Mouse (Mus musculus) forebrain, embryonic 11.5 days (tissue): ENCODE measurements around the gene Eif4a2. TPM values are rescaled to one million over a fixed set of nuclear protein-coding genes. Genes with fewer than 3 reads are reported as not detected.
"Not testable (repeated sequence)": the region's sequence is repeated elsewhere in the genome, so short reads cannot be mapped to it uniquely, and the experiment has no call there.

Experiments used
- ATAC-seq: fragments of 200-750 bp; cut with Nextera tagmentation; replicated peaks from 2 replicates; pipeline ENCODE4 v1.8.0; 2017; ENCODE audit warnings: moderate TSS enrichment; ENCODE audit not compliant: low FRiP score
- DNase-seq: peaks from one replicate; pipeline ENCODE4 v3.0.0-alpha.2; 2017; ENCODE audit warnings: low spot score
- H3K27ac ChIP-seq: fragments of 300-500 bp; sonication (generic); 2 replicates; pipeline ENCODE4 v1.5.1; 2014; ENCODE audit warnings: low read depth, low read length
- H3K27me3 ChIP-seq: fragments of 300-500 bp; sonication (generic); 2 replicates; pipeline ENCODE4 v1.6.1; 2014; ENCODE audit warnings: mild to moderate bottlenecking, low read length, mixed read lengths; ENCODE audit not compliant: control insufficient read depth, insufficient read depth
- H3K36me3 ChIP-seq: fragments of 300-500 bp; sonication (generic); 2 replicates; pipeline ENCODE4 v1.6.1; 2014; ENCODE audit warnings: mild to moderate bottlenecking, low read length, moderate library complexity, mixed read lengths; ENCODE audit not compliant: control insufficient read depth, insufficient read depth
- H3K4me1 ChIP-seq: fragments of 300-500 bp; sonication (generic); replicated peaks from 2 replicates; pipeline ENCODE4 v1.6.1; 2014; ENCODE audit warnings: low read length, mixed read lengths; ENCODE audit not compliant: control insufficient read depth, insufficient read depth
- H3K4me2 ChIP-seq: fragments of 300-500 bp; sonication (generic); 2 replicates; pipeline ENCODE4 v1.6.1; 2014; ENCODE audit warnings: low read depth, mild to moderate bottlenecking, low read length, moderate library complexity, mixed read lengths; ENCODE audit not compliant: severe bottlenecking
- H3K4me3 ChIP-seq: fragments of 300-500 bp; sonication (generic); 2 replicates; pipeline ENCODE4 v1.5.1; 2014; ENCODE audit warnings: low read depth, low read length
- H3K9ac ChIP-seq: fragments of 300-500 bp; sonication (generic); 2 replicates; pipeline ENCODE4 v1.6.1; 2014; ENCODE audit warnings: low read length
- H3K9me3 ChIP-seq: fragments of 300-500 bp; sonication (generic); 2 replicates; pipeline ENCODE4 v1.6.1; 2016; ENCODE audit warnings: low read length, mixed read lengths; ENCODE audit not compliant: control insufficient read depth
- WGBS: fragments of 180-500 bp; shearing (Covaris S2); extraction: QIAGEN DNeasy Blood & Tissue Kit; methylation state at CpG from one replicate; pipeline ENCODE4 v1.1.7; 2014; 5-methylcytosine and 5-hydroxymethylcytosine counted together
- polyA plus RNA-seq: library from polyadenylated mRNA; unstranded; fragments of >200 nt; fragmentation: Nextera tagmentation; extraction: Ambion mirVana; gene quantifications from 2 replicates; pipeline ENCODE4 v1.2.1, GENCODE M21; 2014

The Eif4a2 gene
- polyA plus RNA-seq, 1 experiment from 2014 or later = 204 TPM

GRCm38 (mm10) chr16:23091345-23091744 lies 15.9 kb upstream of the Eif4a2 start:
- H3K4me1 ChIP-seq, H3K4me3 ChIP-seq, DNase-seq, H3K9ac ChIP-seq, H3K27me3 ChIP-seq, H3K27ac ChIP-seq, ATAC-seq, H3K4me2 ChIP-seq, H3K36me3 ChIP-seq, H3K9me3 ChIP-seq: not testable (repeated sequence)

GRCm38 (mm10) chr16:23093321-23093953 lies 13.8 kb upstream of the Eif4a2 start:
- ATAC-seq (no peak), DNase-seq (no peak)
- H3K27ac ChIP-seq = no peak overlapping the region
- H3K4me1 ChIP-seq = no peaks in the 10 kb centered on the region
- H3K27me3 ChIP-seq = no peaks in the 10 kb centered on the region
- no peak overlapping the region for H3K4me3 ChIP-seq
- H3K9me3 ChIP-seq = no peaks in the 10 kb centered on the region
- 86% methylated on average over 13 of the region's 13 CpGs for WGBS
- no peak overlapping the region for H3K9ac ChIP-seq
- no peak overlapping the region for H3K4me2 ChIP-seq
- H3K36me3 ChIP-seq = no peaks in the 10 kb centered on the region

GRCm38 (mm10) chr16:23094136-23094535 lies 13.1 kb upstream of the Eif4a2 start:
- Histone ChIP-seq H3K27ac (no peak overlapping the region), H3K36me3 (no peaks in the 10 kb centered on the region), H3K4me3 (no peak overlapping the region), H3K9me3 (no peaks in the 10 kb centered on the region), H3K27me3 (no peaks in the 10 kb centered on the region), H3K4me2 (no peak overlapping the region), H3K9ac (no peak overlapping the region), H3K4me1 (no peaks in the 10 kb centered on the region)
- WGBS = 89% methylated on average over 6 of the region's 6 CpGs
- no peak for DNase-seq
- ATAC-seq = no peak

GRCm38 (mm10) chr16:23095581-23095980 lies 11.7 kb upstream of the Eif4a2 start:
- H3K4me3 ChIP-seq, H3K27me3 ChIP-seq, H3K9ac ChIP-seq, DNase-seq, H3K36me3 ChIP-seq, H3K27ac ChIP-seq, H3K9me3 ChIP-seq, ATAC-seq, H3K4me2 ChIP-seq, H3K4me1 ChIP-seq: not testable (repeated sequence)
- WGBS = 88% methylated on average over 5 of the region's 5 CpGs

- DNase-seq, H3K9ac ChIP-seq, H3K27me3 ChIP-seq, H3K4me2 ChIP-seq, H3K4me1 ChIP-seq, H3K36me3 ChIP-seq, H3K9me3 ChIP-seq, H3K27ac ChIP-seq, ATAC-seq, H3K4me3 ChIP-seq: not testable (repeated sequence)
- 77% methylated on average over 1 of the region's 1 CpGs for WGBS
Observed at GRCm38 (mm10) chr16:23096886-23097285, 10.4 kb upstream of the Eif4a2 start.

GRCm38 (mm10) chr16:23097290-23098104 lies 9.7 kb upstream of the Eif4a2 start:
- not testable (repeated sequence) for H3K9ac ChIP-seq, H3K9me3 ChIP-seq, DNase-seq, H3K36me3 ChIP-seq, H3K4me3 ChIP-seq, H3K4me2 ChIP-seq, H3K27ac ChIP-seq, ATAC-seq, H3K4me1 ChIP-seq, H3K27me3 ChIP-seq
- WGBS = 89% methylated on average over 8 of the region's 8 CpGs

- DNase-seq, H3K4me1 ChIP-seq, H3K36me3 ChIP-seq, H3K27ac ChIP-seq, H3K27me3 ChIP-seq, H3K9me3 ChIP-seq, H3K9ac ChIP-seq, H3K4me3 ChIP-seq, H3K4me2 ChIP-seq, ATAC-seq: not testable (repeated sequence)
- 94% methylated on average over 1 of the region's 1 CpGs for WGBS
Observed at GRCm38 (mm10) chr16:23098105-23098452, 9.2 kb upstream of the Eif4a2 start.

GRCm38 (mm10) chr16:23099632-23100031 lies 7.6 kb upstream of the Eif4a2 start:
- no peak for ATAC-seq
- no peak overlapping the region for H3K27ac ChIP-seq
- H3K36me3 ChIP-seq = no peaks in the 10 kb centered on the region
- H3K4me3 ChIP-seq = peak overlapping the region; percentile 26
- H3K27me3 ChIP-seq = no peaks in the 10 kb centered on the region
- 4% methylated on average over 12 of the region's 12 CpGs for WGBS
- no peaks in the 10 kb centered on the region; the same call in 1 of the 2 replicates for H3K4me1 ChIP-seq
- no peak for DNase-seq
- H3K9ac ChIP-seq = peak overlapping the region; percentile 51
- peak overlapping the region; percentile 56 for H3K4me2 ChIP-seq
- H3K9me3 ChIP-seq = no peaks in the 10 kb centered on the region
